Mouse (Mus musculus) left cerebral cortex, postnatal 10 days (tissue): ENCODE measurements around the gene Sstr3. TPM values are rescaled to one million over a fixed set of nuclear protein-coding genes. Genes with fewer than 3 reads are reported as not detected.

Experiments used
- DNase-seq, 2 experiments: peaks; one replicate each; pipeline ENCODE4 v3.0.0; 2021 to 2022; ENCODE audit warnings: low spot score in 2 of 2, mixed read lengths in 1 of 2; ENCODE audit errors: extremely low spot score in 1 of 2
- intact Hi-C: fragments of 180-260 bp; cut with DNase I; formaldehyde crosslinking; loops from one replicate; pipeline ENCODE4 v1.15.1; 2025
- total RNA-seq, 2 experiments: library from RNA; stranded (reverse); gene quantifications; 2 replicates each; pipeline ENCODE4 v1.2.3; 2021

The Sstr3 gene
- total RNA-seq, 2 experiments from 2014 or later, result 12.9 to 14.4 TPM

- peak; percentile 73 to 74 for DNase-seq
- intact Hi-C loops, result loop anchor here (5.0 kb wide), 1 partner anchor 68 kb away; no protein-coding TSS in a partner anchor
Observed at GRCm38 (mm10) chr15:78514393-78515146, 29.9 kb downstream of the Sstr3 start.

DNA sequence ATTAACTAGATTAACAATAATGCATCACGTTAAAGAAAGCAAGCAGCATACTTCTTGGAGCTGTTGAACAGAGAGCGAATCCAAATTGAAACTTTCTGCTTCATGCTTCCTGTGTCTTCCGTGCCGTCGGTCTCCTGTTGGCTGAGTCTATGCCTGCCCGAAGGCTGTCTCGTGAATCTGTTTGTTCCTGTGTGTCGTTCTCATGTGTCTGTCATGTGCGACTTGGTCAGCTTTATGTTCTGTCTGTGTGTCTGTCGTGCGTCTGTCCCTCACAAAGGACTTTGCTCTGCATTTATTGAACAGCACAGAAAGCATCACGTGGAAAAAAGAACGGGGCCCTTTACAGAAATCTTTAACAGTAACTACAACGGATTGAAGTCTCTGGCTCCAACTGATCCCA is 31.5 kb downstream of the Sstr3 start:
- intact Hi-C loops, result loop anchor here (5.0 kb wide), 1 partner anchor 69 kb away; no protein-coding TSS in a partner anchor
- no peak for DNase-seq

DNA sequence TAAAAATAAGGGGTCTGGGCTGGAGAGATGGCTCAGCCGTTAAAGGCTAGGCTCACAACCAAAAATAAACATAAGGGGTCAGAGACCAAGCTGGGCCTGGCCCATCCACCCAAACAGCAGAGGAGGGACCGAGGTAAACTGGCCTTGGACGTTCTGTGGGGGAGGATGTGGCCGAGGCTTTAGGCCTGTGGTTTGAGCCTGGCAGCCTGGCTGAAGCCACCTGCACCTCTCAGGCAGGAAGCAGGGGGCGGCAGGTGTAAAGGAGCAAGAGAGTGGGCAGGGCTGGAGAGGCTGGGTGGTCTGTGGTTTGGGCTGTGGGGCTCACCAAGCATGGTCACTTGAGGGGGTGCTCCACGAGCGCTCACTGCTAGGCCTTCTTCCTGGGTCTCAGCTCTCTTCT is 32.5 kb downstream of the Sstr3 start:
- intact Hi-C loops, result loop anchor here (5.0 kb wide), 1 partner anchor 70 kb away; no protein-coding TSS in a partner anchor
- no peak for DNase-seq

GRCm38 (mm10) chr15:78510736-78511135 is 33.7 kb downstream of the Sstr3 start:
- intact Hi-C loops, result loop anchor here (5.0 kb wide), 1 partner anchor 72 kb away; no protein-coding TSS in a partner anchor
- DNase-seq, result no peak

DNA sequence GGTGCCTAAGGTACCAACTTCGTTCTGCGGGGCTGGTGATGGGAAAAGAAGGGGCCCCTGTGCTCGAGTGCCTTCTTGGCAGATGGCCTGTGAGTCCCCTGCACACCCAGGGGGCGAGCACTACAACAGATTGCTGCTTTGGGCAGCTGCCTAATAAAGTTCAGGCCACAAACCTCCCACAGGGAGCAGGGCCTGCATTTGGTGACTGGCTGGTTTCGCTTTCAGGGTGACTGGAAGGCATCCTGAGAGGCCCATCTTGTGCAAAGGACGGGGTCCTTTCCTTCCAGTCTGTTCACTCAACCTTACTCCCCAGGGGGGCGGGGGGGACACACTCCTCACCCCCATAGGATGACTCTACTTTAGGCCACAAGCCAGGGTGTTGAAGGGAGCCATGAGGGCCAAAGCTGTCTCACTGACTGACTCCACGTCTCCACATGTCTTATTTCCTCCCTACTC is 34.3 kb downstream of the Sstr3 start:
- intact Hi-C loops, result loop anchor here (5.0 kb wide), 1 partner anchor 72 kb away; no protein-coding TSS in a partner anchor
- DNase-seq, result no peak

DNA sequence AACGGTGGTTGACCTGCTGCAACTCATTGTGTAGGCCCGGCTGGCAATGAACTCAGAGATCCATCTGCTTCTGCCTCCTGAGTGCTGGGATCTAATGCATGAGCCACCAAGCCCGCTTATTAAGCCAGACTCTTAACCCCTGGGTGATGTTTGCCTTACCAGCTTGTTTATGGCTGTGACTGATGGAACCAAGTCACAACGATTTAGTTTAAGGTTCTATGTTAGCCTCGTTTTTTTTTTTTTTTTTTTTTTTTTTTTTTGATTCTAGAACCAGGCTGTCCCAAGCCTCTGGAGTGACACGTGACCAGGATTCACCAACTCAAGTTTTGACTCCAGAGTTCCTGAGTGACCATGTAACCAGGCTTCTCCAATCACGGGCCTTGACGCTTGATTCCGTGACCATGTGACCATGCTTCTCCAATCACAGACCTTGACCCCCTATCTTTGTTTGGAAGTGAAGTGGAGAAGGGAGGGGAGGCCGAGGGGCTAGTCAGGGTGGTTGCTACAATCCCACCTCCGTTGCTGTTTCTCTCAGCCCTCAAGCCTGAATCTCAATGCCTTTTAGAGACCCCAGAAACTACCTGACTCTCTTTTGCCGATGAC is 35.1 kb downstream of the Sstr3 start:
- intact Hi-C loops, result no loop called here
- no peak for DNase-seq

DNA sequence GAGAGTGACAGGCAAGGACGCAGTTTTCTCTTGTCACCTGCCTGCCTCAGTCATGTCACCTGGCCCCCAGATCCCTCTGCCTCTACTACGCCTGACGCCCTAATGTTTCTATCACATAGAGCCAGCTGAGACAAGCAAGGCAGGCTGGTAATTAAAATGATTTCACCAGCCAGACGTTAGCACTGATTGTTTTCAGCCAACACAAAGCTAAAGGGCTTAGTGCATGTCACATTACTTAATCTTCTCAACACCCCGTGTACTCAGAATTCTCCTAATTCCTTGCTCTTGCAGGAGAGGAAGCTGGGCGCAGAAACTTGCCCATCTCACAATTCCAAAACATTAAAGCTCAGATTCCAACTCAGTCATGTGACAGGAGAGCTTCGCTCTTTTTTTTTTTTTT is 36.0 kb downstream of the Sstr3 start:
- no peak for DNase-seq
- intact Hi-C loops, result no loop called here

- intact Hi-C loops, result no loop called here
- DNase-seq, result no peak
Observed at GRCm38 (mm10) chr15:78505541-78505940, 38.9 kb downstream of the Sstr3 start.

GRCm38 (mm10) chr15:78504816-78505215 is 39.7 kb downstream of the Sstr3 start:
- intact Hi-C loops, result loop anchor here (5.0 kb wide), 1 partner anchor 38 kb away; the partner anchor contains the start of gene Tmprss6
- DNase-seq, result no peak

- intact Hi-C loops, result loop anchor here (5.0 kb wide), 1 partner anchor 37 kb away; the partner anchor contains the start of gene Tmprss6
- no peak for DNase-seq
Observed at GRCm38 (mm10) chr15:78504013-78504412, 40.5 kb downstream of the Sstr3 start.

- no peak for DNase-seq
Observed at GRCm38 (mm10) chr15:78502437-78503132, 41.9 kb downstream of the Sstr3 start.

GRCm38 (mm10) chr15:78494968-78495406 is 49.5 kb downstream of the Sstr3 start, which contains the start of gene Il2rb:
TSS of gene Il2rb (minus strand) at chr15:78495271.
- intact Hi-C loops, result no loop called here
- DNase-seq, result no peak

More at GRCm38 (mm10) chr15:78502437-78503132, 41.9 kb downstream of the Sstr3 start:
- intact Hi-C loops, result loop anchor here (5.0 kb wide), 1 partner anchor 35 kb away; the partner anchor contains the start of gene Tmprss6

- no peak for DNase-seq
Observed at GRCm38 (mm10) chr15:78493401-78494010, 51.0 kb downstream of the Sstr3 start.

DNA sequence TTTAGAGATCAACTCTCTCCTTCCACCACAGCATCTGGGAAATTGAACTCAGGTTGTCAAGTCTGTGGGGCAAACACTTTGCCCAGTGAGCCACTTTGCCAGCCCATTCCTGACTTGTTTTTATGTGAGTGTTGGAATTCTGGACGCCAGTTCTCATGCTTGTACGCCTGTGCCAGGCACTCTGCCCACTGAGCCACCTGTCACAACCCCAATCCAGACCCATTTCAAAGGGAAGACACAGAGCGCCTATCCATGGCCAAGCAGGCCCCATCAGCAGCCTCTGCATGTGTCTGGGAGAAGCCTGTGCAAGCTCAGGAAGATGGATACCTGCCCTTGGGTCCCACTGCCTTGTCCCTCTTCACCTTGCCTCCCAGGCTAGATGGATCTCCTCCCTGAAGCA is 53.2 kb downstream of the Sstr3 start:
- no peak for DNase-seq
- intact Hi-C loops, result no loop called here

More at GRCm38 (mm10) chr15:78493401-78494010, 51.0 kb downstream of the Sstr3 start:
- intact Hi-C loops, result no loop called here

DNA sequence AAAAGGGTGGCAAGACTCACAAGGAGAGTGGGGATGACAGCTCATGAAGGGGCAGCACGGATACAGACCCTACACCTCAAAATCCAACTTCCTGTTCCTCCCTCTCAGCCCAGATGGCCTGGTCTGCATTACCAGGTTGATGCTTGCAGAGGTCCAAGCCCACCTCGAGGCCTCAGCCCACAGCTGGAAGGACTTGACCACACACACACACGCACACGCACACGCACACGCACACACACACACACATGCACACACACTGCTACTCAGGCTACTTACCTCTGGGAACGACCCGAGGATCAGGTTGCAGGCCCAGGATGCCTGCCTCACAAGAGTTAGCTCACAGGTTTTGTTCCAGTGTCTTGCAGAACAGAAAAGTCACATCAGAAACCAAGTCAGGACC is 54.6 kb downstream of the Sstr3 start:
- no peak for DNase-seq
- intact Hi-C loops, result no loop called here

GRCm38 (mm10) chr15:78489248-78489647 is 55.2 kb downstream of the Sstr3 start:
- intact Hi-C loops, result no loop called here

DNA sequence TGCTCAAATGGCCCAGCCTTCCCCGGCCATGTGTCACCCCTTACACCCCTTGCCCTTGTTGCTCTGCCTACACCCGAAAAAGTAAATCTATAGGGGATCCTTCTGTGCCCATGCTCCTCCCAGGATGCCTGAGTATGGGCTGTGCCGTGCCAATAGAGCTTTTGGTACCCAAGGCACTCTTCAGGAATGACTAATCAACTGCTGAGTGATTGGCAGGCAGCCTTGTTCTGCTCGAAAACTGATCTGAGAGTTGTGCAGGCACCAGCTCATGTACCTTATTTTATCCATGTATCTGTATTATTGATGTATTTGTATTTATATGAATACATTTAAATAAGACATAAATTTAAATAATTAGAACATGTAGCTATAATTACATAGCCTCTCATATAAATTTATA is 57.4 kb downstream of the Sstr3 start:
- intact Hi-C loops, result no loop called here
- no peak for DNase-seq

More at GRCm38 (mm10) chr15:78489248-78489647, 55.2 kb downstream of the Sstr3 start:
- DNase-seq, result no peak
